Mouse (Mus musculus) CH12.LX (cell line): ENCODE measurements around the gene Ckap2l. TPM values are rescaled to one million over a fixed set of nuclear protein-coding genes. Genes with fewer than 3 reads are reported as not detected.

Experiments used
- DNase-seq: peaks from one replicate; pipeline ENCODE4 v3.0.0-alpha.2; 2013; ENCODE audit errors: extremely low read depth
- H3K27ac ChIP-seq: 2 replicates; pipeline ENCODE4 v1.5.1; 2012; ENCODE audit warnings: low read depth, mild to moderate bottlenecking, control low read depth, moderate library complexity; ENCODE audit not compliant: insufficient read depth
- H3K27me3 ChIP-seq: replicated peaks from 2 replicates; pipeline ENCODE3; 2012; ENCODE audit warnings: inconsistent platforms
- H3K36me3 ChIP-seq, 2 experiments: replicated peaks in 1 of 2; 2 replicates each; pipeline versions ENCODE3 to v1.6.1; 2012; ENCODE audit warnings: inconsistent platforms in 1 of 2, low read length in 1 of 2, mild to moderate bottlenecking in 1 of 2, mixed read lengths in 1 of 2, moderate library complexity in 1 of 2; ENCODE audit not compliant: control insufficient read depth in 1 of 2, insufficient read depth in 1 of 2
- H3K4me1 ChIP-seq, 2 experiments: 2 replicates each; pipeline ENCODE4 v1.6.1; 2012; ENCODE audit warnings: inconsistent platforms in 1 of 2, moderate library complexity in 1 of 2; ENCODE audit not compliant: insufficient read depth in 2 of 2, control insufficient read depth in 1 of 2
- H3K4me2 ChIP-seq: 2 replicates; pipeline ENCODE4 v1.6.1; 2012; ENCODE audit warnings: low read depth, mild to moderate bottlenecking, control low read depth; ENCODE audit not compliant: poor library complexity, insufficient read depth, severe bottlenecking
- H3K4me3 ChIP-seq, 3 experiments: fragments of 150-350 bp in 1 of 3; sonication (generic) in 1 of 3; replicated peaks in 1 of 3; 2 replicates each; pipeline versions ENCODE3 to v1.5.1; 2011 to 2012; ENCODE audit warnings: low read depth in 2 of 3, low read length in 2 of 3, mild to moderate bottlenecking in 2 of 3, moderate library complexity in 2 of 3, control low read depth in 1 of 3, improper control_type of control experiment in 1 of 3, inconsistent platforms in 1 of 3, mixed read lengths in 1 of 3; ENCODE audit not compliant: poor library complexity in 1 of 3
- H3K79me2 ChIP-seq: replicated peaks from 2 replicates; pipeline ENCODE4 v1.6.1; 2012; ENCODE audit warnings: mild to moderate bottlenecking, moderate library complexity; ENCODE audit not compliant: control insufficient read depth, poor library complexity, insufficient read depth, severe bottlenecking; ENCODE audit errors: extremely low read depth
- H3K9ac ChIP-seq: 2 replicates; pipeline ENCODE4 v1.6.1; 2012; ENCODE audit warnings: low read depth, mild to moderate bottlenecking, control low read depth, moderate library complexity; ENCODE audit not compliant: insufficient read depth
- H3K9me3 ChIP-seq: replicated peaks from 2 replicates; pipeline ENCODE3; 2012; ENCODE audit warnings: low read length, inconsistent platforms, mixed read lengths
- BHLHE40 ChIP-seq: IDR thresholded peaks from 2 replicates; pipeline ENCODE4 v1.6.1; 2011; ENCODE audit warnings: mild to moderate bottlenecking, low read depth, low read length, improper control_type of control experiment
- CHD2 ChIP-seq: IDR thresholded peaks from 2 replicates; pipeline ENCODE4 v1.6.1; 2011; ENCODE audit warnings: low read length, improper control_type of control experiment
- EP300 ChIP-seq: IDR thresholded peaks from 2 replicates; pipeline ENCODE4 v1.6.1; 2011; ENCODE audit warnings: low read length, improper control_type of control experiment
- ETS1 ChIP-seq: conservative IDR thresholded peaks from 2 replicates; pipeline ENCODE4 v1.6.1; 2012; ENCODE audit warnings: low read depth, mild to moderate bottlenecking, inconsistent platforms, low read length, improper control_type of control experiment, moderate library complexity
- IRF4 ChIP-seq: IDR thresholded peaks from 2 replicates; pipeline ENCODE4 v1.6.1; 2014; ENCODE audit warnings: low read depth, mild to moderate bottlenecking, inconsistent platforms, low read length, improper control_type of control experiment
- JUND ChIP-seq: conservative IDR thresholded peaks from 2 replicates; pipeline ENCODE4 v1.6.1; 2011; ENCODE audit warnings: low read depth, low read length, improper control_type of control experiment
- MAX ChIP-seq: IDR thresholded peaks from 2 replicates; pipeline ENCODE4 v1.6.1; 2011; ENCODE audit warnings: low read length, improper control_type of control experiment
- MAZ ChIP-seq: IDR thresholded peaks from 2 replicates; pipeline ENCODE4 v1.6.1; 2012; ENCODE audit warnings: low read depth, mild to moderate bottlenecking, inconsistent platforms, low read length, improper control_type of control experiment, moderate library complexity
- MEF2A ChIP-seq: IDR thresholded peaks from 2 replicates; pipeline ENCODE4 v1.6.1; 2014; ENCODE audit warnings: low read depth, mild to moderate bottlenecking, inconsistent platforms, low read length, improper control_type of control experiment, borderline replicate concordance
- MYC ChIP-seq: IDR thresholded peaks from 2 replicates; pipeline ENCODE4 v1.6.1; 2011; ENCODE audit warnings: low read depth, mild to moderate bottlenecking, improper control_type of control experiment, low read length
- SIN3A ChIP-seq: IDR thresholded peaks from 2 replicates; pipeline ENCODE4 v1.6.1; 2012; ENCODE audit warnings: low read length, improper control_type of control experiment, inconsistent platforms
- TCF12 ChIP-seq: IDR thresholded peaks from 2 replicates; pipeline ENCODE4 v1.6.1; 2014; ENCODE audit warnings: low read depth, mild to moderate bottlenecking, inconsistent platforms, low read length, improper control_type of control experiment
- UBTF ChIP-seq: IDR thresholded peaks from 2 replicates; pipeline ENCODE4 v1.6.1; 2012; ENCODE audit warnings: low read depth, mild to moderate bottlenecking, inconsistent platforms, low read length, improper control_type of control experiment, moderate library complexity
- USF2 ChIP-seq: conservative IDR thresholded peaks from 2 replicates; pipeline ENCODE4 v1.6.1; 2011; ENCODE audit warnings: low read depth, low read length, improper control_type of control experiment
- ZKSCAN1 ChIP-seq: IDR thresholded peaks from 2 replicates; pipeline ENCODE4 v1.6.1; 2012; ENCODE audit warnings: low read depth, inconsistent platforms, low read length, improper control_type of control experiment, borderline replicate concordance
- ZNF384 ChIP-seq: IDR thresholded peaks from 2 replicates; pipeline ENCODE4 v1.6.1; 2012; ENCODE audit warnings: low read depth, low read length, improper control_type of control experiment, inconsistent platforms
- dilution Hi-C: fragments of 300-500 bp; cut with MboI; formaldehyde crosslinking; loops from 2 replicates; pipeline ENCODE4 v1.14.3; 2020; ENCODE audit warnings: low sequenced_read_pairs; ENCODE audit not compliant: extremely low pct_unique_long_range_greater_than_20kb, extremely low pct_ligation_motif_present
- in situ Hi-C: fragments of 300-500 bp; cut with MboI; formaldehyde crosslinking; loops from 3 replicates; pipeline ENCODE4 v1.14.3; 2019; ENCODE audit warnings: low sequenced_read_pairs, low pct_ligation_motif_present, low pct_unique_long_range_greater_than_20kb, mixed read lengths
- polyA plus RNA-seq: library from polyadenylated mRNA; unstranded; fragments of >175 nt; gene quantifications from 2 replicates; pipeline ENCODE4 v1.2.1, GENCODE M21; 2012; ENCODE audit warnings: low read depth; ENCODE audit not compliant: insufficient read length
- total RNA-seq, 2 experiments: library from RNA; depleted of rRNA; stranded (reverse); fragments of 300-350 nt in 1 of 2; fragments of >200 nt in 1 of 2; gene quantifications; 2 replicates each; pipeline ENCODE4 v1.2.3; 2012 to 2014

Ckap2l gene
- total and polyA plus RNA-seq, 3 experiments, result 13.3 to 35.6 (median 23.6) TPM

DNA sequence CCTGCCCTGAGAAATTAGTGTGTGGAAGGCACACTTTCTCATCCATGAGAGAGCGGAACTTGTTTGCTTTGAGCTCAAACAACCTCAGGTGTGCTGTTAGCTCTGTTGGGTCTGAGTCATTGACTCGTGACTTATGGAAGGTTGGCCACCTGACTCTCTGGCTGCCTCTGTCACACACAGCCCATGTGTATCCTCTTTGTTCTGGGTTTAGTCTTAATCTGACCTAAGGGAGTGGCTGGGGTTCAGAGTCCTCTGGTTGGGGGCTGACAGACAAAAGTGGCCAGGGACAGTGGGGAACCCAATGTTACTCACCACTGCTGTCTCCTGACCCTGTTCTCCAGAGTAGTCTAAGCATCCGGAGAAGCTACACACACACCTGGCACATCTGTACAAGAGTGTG, 39.0 kb downstream of the Ckap2l start:
- in situ Hi-C loops, result loop anchor here (5.0 to 25.0 kb wide), 3 partner anchors 81 to 571 kb away; partner anchors contain the start of genes Anapc1, Mertk and Zc3h8
- no peaks in the 10 kb centered on the region for H3K36me3 ChIP-seq
- dilution Hi-C loops, result no loop called here
- H3K9me3 ChIP-seq, result no peaks in the 10 kb centered on the region
- H3K9ac ChIP-seq, result no peak overlapping the region
- TF ChIP-seq USF2, result no peak
- TF ChIP-seq ZKSCAN1, result no peak
- no peak overlapping the region for H3K27ac ChIP-seq
- no peak overlapping the region for H3K4me3 ChIP-seq
- H3K4me1 ChIP-seq, result peaks cover 26 to 53% of the 10 kb centered on the region in 2 experiments
- DNase-seq, result no peak
- no peaks in the 10 kb centered on the region for H3K27me3 ChIP-seq
- H3K4me2 ChIP-seq, result no peak overlapping the region
- H3K79me2 ChIP-seq, result no peaks in the 10 kb centered on the region

DNA sequence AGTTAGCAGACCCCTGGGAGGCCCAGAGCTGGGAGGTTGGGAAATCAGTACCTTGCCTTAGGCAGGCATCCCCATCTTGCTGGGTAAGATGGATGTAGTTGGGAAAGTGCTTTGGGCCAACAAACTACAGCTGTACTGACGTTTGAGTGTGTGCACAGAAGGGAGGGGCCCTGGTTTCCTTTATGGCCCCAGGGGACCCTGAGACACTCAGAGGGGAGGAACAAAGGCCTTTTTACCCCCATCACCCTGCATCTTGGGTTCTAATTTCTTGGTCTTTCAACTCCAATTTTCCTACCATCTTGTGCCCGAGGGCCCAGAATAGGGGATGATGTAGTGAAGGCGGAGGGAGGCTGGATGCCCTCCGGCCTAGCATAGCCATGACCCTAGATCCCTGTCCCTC, 41.0 kb downstream of the Ckap2l start:
- H3K4me2 ChIP-seq, result no peak overlapping the region
- H3K36me3 ChIP-seq, result no peaks in the 10 kb centered on the region
- DNase-seq, result peak; percentile 73
- dilution Hi-C loops, result no loop called here
- no peak overlapping the region for H3K27ac ChIP-seq
- no peaks in the 10 kb centered on the region for H3K27me3 ChIP-seq
- no peaks in the 10 kb centered on the region for H3K79me2 ChIP-seq
- no peak overlapping the region for H3K4me3 ChIP-seq
- H3K9ac ChIP-seq, result no peak overlapping the region
- 0 out of 2 replicates have a peak, but pooled peaks have one; percentile 35 for TF ChIP-seq BHLHE40
- no peak for TF ChIP-seq SIN3A
- TF ChIP-seq TCF12, result 0 out of 2 replicates have a peak, but pooled peaks have one; percentile 13
- TF ChIP-seq ETS1, result 0 out of 2 replicates have a peak, but pooled peaks have one; percentile 21
- TF ChIP-seq UBTF, result no peak
- TF ChIP-seq EP300, result peak; percentile 45
- peak; percentile 13; the same call in 1 of the 2 replicates for TF ChIP-seq IRF4
- TF ChIP-seq MEF2A, result peak; percentile 58; the same call in 1 of the 2 replicates
- TF ChIP-seq MAZ, result 0 out of 2 replicates have a peak, but pooled peaks have one; percentile 46
- TF ChIP-seq, all 38 proteins: peak for 7
- peaks cover 18 to 41% of the 10 kb centered on the region in 2 experiments for H3K4me1 ChIP-seq
- in situ Hi-C loops, result loop anchor here (5.0 to 25.0 kb wide), 3 partner anchors 79 to 569 kb away; partner anchors contain the start of genes Anapc1, Mertk and Zc3h8
- no peaks in the 10 kb centered on the region for H3K9me3 ChIP-seq

DNA sequence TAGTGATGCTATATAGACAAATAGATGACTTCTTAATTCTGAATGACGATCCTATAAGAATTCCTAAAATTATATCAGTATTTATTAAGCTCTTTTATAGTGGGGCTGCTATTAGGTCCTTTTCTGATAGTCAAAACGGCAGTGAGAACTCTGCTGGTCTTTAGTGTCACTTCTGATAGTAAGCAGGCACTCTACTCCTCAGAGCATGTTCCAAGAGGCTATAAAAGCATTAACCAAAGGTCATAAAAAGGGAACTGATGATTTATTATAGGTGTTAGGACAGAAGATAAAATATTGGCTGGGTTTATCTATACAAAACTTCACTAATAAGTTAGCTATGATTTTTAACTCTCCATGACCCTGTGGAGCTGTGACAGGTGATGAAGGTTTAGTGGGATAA, 42.9 kb downstream of the Ckap2l start:
- Histone ChIP-seq H3K36me3 (no peaks in the 10 kb centered on the region), H3K27ac (no peak overlapping the region)

More for the DNA sequence above, 42.9 kb downstream of the Ckap2l start:
- Histone ChIP-seq H3K4me2 (no peak overlapping the region), H3K9me3 (no peaks in the 10 kb centered on the region), H3K27me3 (no peaks in the 10 kb centered on the region), H3K79me2 (no peaks in the 10 kb centered on the region), H3K9ac (no peak overlapping the region), H3K4me1 (peaks cover 18 to 33% of the 10 kb centered on the region in 2 experiments), H3K4me3 (no peak overlapping the region)
- TF ChIP-seq JUND (no peak), CHD2 (no peak), EP300 (no peak), ZNF384 (no peak), MAZ (no peak), MAX (no peak), MYC (no peak)
- dilution Hi-C loops (no loop called here), in situ Hi-C loops (loop anchor here (25.0 kb wide), 2 partner anchors 317 to 567 kb away; partner anchors contain the start of genes Anapc1, Mertk and Zc3h8)
- DNase-seq, result no peak
